ENCODE assay signal across 8 mouse cellular contexts in the genomic region with DNA sequence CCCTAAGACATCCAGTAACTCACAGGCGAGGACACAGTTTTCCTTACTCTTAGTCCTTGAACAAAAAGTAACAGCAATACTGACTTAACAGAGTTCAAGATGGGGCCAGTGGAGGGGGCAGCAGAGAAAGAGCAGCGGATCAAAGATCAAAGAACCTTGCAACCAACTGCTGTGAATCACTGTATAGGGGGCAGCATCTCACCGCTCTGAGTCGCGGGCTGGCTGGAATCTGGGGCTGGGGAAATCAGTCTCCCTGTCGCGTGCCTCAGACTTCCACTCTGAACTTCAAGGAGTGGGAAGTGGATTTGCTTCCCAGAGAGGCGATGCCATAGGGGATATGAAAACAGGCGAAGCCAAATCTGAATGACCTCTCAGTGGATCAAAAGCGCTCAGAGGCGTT. TPM values are rescaled to one million over a fixed set of nuclear protein-coding genes. Genes with fewer than 3 reads are reported as not detected.
A peak's percentile ranks its signal among the peaks of the same experiment; 100 is the strongest.
DNase-seq lines count a peak whose midpoint lies in the region; ATAC-seq lines count a peak whose summit lies in the region.

No protein-coding gene starts in this region.

- no peak for ATAC-seq in heart, embryonic 11.5 days (replicated peaks; ENCODE audit: insufficient number of reproducible peaks, low FRiP score, low TSS enrichment)
- ATAC-seq in limb, embryonic 13.5 days (ENCODE audit: low FRiP score, low read depth): no peak

- H3K4me1 ChIP-seq in heart, embryonic 11.5 days (ENCODE audit: control insufficient read depth, insufficient read depth, low read length): peaks cover 17% of the 10 kb centered on the region
- H3K4me1 ChIP-seq in limb, embryonic 13.5 days: peaks cover 24% of the 10 kb centered on the region

- H3K9me3 ChIP-seq in heart, embryonic 11.5 days (replicated peaks; ENCODE audit: control insufficient read depth, low read length): no peaks in the 10 kb centered on the region; the same call in 1 of the 2 replicates
- H3K9me3 ChIP-seq in limb, embryonic 13.5 days: no peaks in the 10 kb centered on the region

- H3K27me3 ChIP-seq in heart, embryonic 11.5 days (ENCODE audit: control insufficient read depth, insufficient read depth, low read length): no peaks in the 10 kb centered on the region
- H3K27me3 ChIP-seq in limb, embryonic 13.5 days: peaks cover 53% of the 10 kb centered on the region

- intact Hi-C loops in heart, postnatal 25 days (cut with DNase I): loop anchor here (5.0 kb wide), 1 partner anchor 45 kb away; no protein-coding TSS in a partner anchor

- DNase-seq in heart, postnatal 25 days (ENCODE audit: low spot score): no peak
- peak; percentile 52 for DNase-seq in adrenal gland, postnatal 10 days
- DNase-seq in forelimb bud, embryonic 11.5 days (ENCODE audit: low read depth, low spot score): peak; percentile 45
- DNase-seq in naive thymus-derived CD4-positive, alpha-beta T cell, adult 2 months (ENCODE audit: low read depth): peak; percentile 19
- no peak for DNase-seq in frontal cortex, postnatal 25 days (ENCODE audit: low spot score in 2 of 2)
- DNase-seq in cerebellum, adult 11 months: no peak

- 2% methylated on average over 11 of the region's 11 CpGs for WGBS in heart, embryonic 11.5 days (ENCODE audit: insufficient replicate concordance)
- WGBS in limb, embryonic 13.5 days: 2% methylated on average over 11 of the region's 11 CpGs

- peak overlapping the region; percentile 22; the same call in 1 of the 2 replicates for H3K4me3 ChIP-seq in heart, embryonic 11.5 days (ENCODE audit: low read depth, low read length)
- no peak overlapping the region for H3K4me3 ChIP-seq in limb, embryonic 13.5 days

- no peak overlapping the region for H3K27ac ChIP-seq in heart, embryonic 11.5 days (ENCODE audit: low read depth, low read length)
- H3K27ac ChIP-seq in limb, embryonic 13.5 days: no peak overlapping the region

- H3K4me2 ChIP-seq in heart, embryonic 11.5 days: peak overlapping the region; percentile 88
- peak overlapping the region; percentile 96 for H3K4me2 ChIP-seq in limb, embryonic 13.5 days (replicated peaks)

- peak overlapping the region; percentile 39; the same call in 1 of the 2 replicates for H3K9ac ChIP-seq in heart, embryonic 11.5 days (ENCODE audit: low read depth, low read length)
- H3K9ac ChIP-seq in limb, embryonic 13.5 days: no peak overlapping the region

- no peaks in the 10 kb centered on the region for H3K36me3 ChIP-seq in heart, embryonic 11.5 days (ENCODE audit: control insufficient read depth, insufficient read depth, low read length)
- no peaks in the 10 kb centered on the region for H3K36me3 ChIP-seq in limb, embryonic 13.5 days

RNA-seq across cellular contexts. Expression of a gene that starts 1.8 kb away (rescaled TPM):
- 12.3 TPM in 2 replicates for polyA plus RNA-seq in heart, embryonic 11.5 days (2014; fragmentation: Nextera tagmentation; extraction: Ambion mirVana)
- 10 to 100 TPM; 26.9 to 28.3 TPM for total RNA-seq in heart, postnatal 25 days (2021)
- total RNA-seq in adrenal gland, postnatal 10 days (2021): 10 to 100 TPM; 18.8 to 20.0 TPM
- polyA plus RNA-seq in limb, embryonic 13.5 days (2015; fragmentation: Nextera tagmentation; extraction: Ambion mirVana): 0.56 and 0.65 TPM in 2 replicates

Comparison
In these comparisons a context has a peak if more than half of its experiments do, and no peak if none do; other contexts are left out.
1. DNase-seq: peak in adrenal gland, postnatal 10 days (single experiment), forelimb bud, embryonic 11.5 days (single experiment) and naive thymus-derived CD4-positive, alpha-beta T cell, adult 2 months (single experiment); none in heart, postnatal 25 days (single experiment), frontal cortex, postnatal 25 days (0 of 2) and cerebellum, adult 11 months (single experiment).